Mouse (Mus musculus) bone marrow, adult 2 months (tissue): ENCODE data around the gene Gm12666. TPM values are rescaled to one million over a fixed set of nuclear protein-coding genes. Genes with fewer than 3 reads are reported as not detected.
"Not testable (repeated sequence)": the region's sequence is repeated elsewhere in the genome, so short reads cannot be mapped to it uniquely, and the experiment has no call there.

Source experiments
- H3K27ac ChIP-seq: fragments of 200-500 bp; 2 replicates; pipeline ENCODE4 v1.5.1; 2012; ENCODE audit warnings: low read depth, mild to moderate bottlenecking, control low read depth, inconsistent platforms, low read length; ENCODE audit not compliant: control insufficient read depth, poor library complexity, insufficient read depth
- H3K4me1 ChIP-seq: fragments of 200-500 bp; 2 replicates; pipeline ENCODE4 v1.6.1; 2011; ENCODE audit warnings: low read length; ENCODE audit not compliant: control insufficient read depth, insufficient read depth
- H3K4me3 ChIP-seq: fragments of 200-500 bp; replicated peaks from 2 replicates; pipeline ENCODE3; 2011; ENCODE audit warnings: mild to moderate bottlenecking, low read depth, low read length, control low read depth; ENCODE audit not compliant: control insufficient read depth
- CTCF ChIP-seq: fragments of 200-500 bp; IDR thresholded peaks from 2 replicates; pipeline ENCODE4 v1.5.1; 2011; ENCODE audit warnings: low read length, control low read depth; ENCODE audit not compliant: control insufficient read depth, insufficient read depth
- POLR2A ChIP-seq: fragments of 200-500 bp; IDR thresholded peaks from 2 replicates; pipeline ENCODE4 v1.6.1; 2011; ENCODE audit warnings: low read depth, mild to moderate bottlenecking, control low read depth, low read length, borderline replicate concordance; ENCODE audit not compliant: control insufficient read depth
- WGBS: fragments of 180-500 bp; shearing (Covaris S2); methylation state at CpG from one replicate; pipeline ENCODE4 v1.1.7; 2018; 5-methylcytosine and 5-hydroxymethylcytosine counted together
- polyA plus RNA-seq: library from polyadenylated mRNA; stranded (reverse); fragments of >200 nt; gene quantifications from 2 replicates; pipeline ENCODE4 v1.2.4, GENCODE M21; 2011; ENCODE audit warnings: low replicate concordance; ENCODE audit not compliant: missing spikeins, insufficient read depth, insufficient read length

Gene Gm12666
- 12.8 TPM in 1 of 2 replicates, not detected in the other for polyA plus RNA-seq

DNA sequence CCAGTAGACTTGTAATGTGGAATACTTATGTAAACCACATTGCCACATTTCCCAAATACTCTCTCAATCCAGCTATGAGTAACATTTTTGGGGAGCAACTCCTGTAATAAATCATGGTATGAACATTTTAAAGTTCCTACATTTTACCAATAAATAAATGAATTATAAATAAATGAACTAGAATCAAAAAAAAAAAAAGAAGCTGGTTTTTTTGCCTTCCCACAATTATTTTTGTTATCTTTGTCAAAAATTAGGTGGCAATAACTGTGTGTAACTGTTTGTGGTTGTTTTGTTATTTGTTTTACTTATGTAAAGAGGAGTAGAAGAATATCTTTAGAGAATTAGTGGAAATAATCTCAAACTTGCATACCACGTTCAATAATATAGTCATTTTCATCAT, at the start of gene Gm12666:
Gene Gm12666, minus strand, starts transcription at position 101 of the 400 bp plus-strand sequence.
- 83% methylated on average over 1 of the region's 1 CpGs for WGBS

DNA sequence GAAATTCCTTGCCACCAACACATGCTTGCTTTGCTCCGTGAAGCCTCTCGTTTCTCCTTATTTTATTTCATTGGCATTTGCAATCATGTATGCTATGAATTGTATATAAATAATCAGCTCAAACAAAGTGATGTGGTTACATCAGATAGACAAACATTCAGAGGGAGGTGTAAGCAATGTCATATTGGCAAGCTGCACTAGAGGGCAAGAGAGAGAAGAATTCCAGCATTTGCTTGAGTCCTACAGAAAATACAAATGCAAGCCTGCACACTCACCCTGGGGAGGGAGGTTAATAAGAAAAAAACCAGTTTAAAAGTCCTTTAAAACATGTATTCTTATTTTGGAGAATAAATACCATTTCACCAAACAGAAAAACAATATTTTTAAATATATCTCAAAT, 34.8 kb upstream of the Gm12666 start:
- no peaks in the 10 kb centered on the region for H3K4me1 ChIP-seq
- WGBS, result 87% methylated on average over 2 of the region's 2 CpGs
- TF ChIP-seq POLR2A, result no peak
- no peak for TF ChIP-seq CTCF

More for the DNA sequence above, at the start of gene Gm12666:
- not testable (repeated sequence) for H3K27ac ChIP-seq, H3K4me1 ChIP-seq, H3K4me3 ChIP-seq

DNA sequence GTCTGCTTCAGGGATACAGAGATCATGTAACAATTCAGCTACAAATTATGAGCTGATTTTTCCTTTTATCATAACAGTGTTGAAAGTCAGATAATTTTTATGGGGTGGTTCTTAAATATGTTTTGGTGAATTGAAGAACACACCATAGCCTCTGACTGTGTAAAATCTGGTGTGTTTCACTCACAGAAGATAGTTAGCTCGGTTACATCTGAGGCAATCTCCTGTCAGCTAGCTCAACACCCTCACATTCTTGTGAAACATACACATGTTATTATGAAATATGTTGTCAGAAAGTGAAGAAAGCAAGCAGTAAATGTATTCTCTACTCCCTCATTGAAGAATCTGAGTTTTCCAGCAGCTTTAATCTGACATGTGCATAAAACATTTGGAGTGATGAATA, 24.7 kb upstream of the Gm12666 start:
- no peaks in the 10 kb centered on the region for H3K4me1 ChIP-seq
- WGBS, result 39% methylated on average over 1 of the region's 1 CpGs
- H3K4me3 ChIP-seq, result no peak overlapping the region
- no peak overlapping the region for H3K27ac ChIP-seq
- no peak for TF ChIP-seq CTCF
- TF ChIP-seq POLR2A, result no peak

More for the DNA sequence above, 34.8 kb upstream of the Gm12666 start:
- Histone ChIP-seq H3K27ac (no peak overlapping the region), H3K4me3 (no peak overlapping the region)

DNA sequence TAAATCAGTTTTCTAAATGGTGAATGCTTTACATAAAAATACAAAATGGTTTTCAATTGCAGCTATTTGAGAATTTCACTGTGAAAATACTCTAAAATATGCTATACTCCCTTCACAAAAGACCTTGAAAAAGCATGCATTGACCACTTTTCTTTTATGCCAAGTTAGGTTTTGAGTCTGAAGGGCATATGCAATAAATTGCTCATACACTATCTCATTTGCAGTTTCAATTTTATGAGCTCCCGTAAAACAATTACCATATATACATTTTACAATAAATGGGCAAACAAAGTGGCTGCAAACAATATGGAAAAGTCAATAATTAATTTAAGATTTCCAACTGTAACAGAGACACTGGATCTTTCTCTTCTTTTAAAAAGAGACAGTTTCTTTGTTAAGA, 38.9 kb downstream of the Gm12666 start:
- WGBS, result 74% methylated on average over 1 of the region's 1 CpGs
- no peak overlapping the region for H3K4me3 ChIP-seq
- no peaks in the 10 kb centered on the region for H3K4me1 ChIP-seq
- no peak overlapping the region for H3K27ac ChIP-seq
- TF ChIP-seq POLR2A (no peak), CTCF (no peak)

DNA sequence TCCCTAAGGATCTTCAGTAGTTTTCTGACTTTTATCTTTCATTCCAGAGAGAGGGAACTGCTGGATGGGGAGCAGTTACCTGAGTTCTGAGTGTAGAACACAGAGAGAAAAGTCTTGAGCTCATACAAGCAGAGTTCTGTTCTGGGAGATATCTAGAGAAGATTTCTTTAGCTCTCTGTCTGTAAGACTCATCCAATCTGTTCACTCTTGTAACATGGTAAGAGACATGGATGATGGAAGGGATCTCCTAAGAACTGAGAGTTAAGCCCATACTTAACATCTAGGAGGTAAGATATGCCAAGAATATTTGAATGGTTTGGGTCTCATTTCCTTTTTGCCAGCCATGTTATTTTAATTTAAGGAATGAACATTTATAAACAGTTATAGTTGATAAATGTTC, 44.4 kb downstream of the Gm12666 start, which contains the start of gene Izumo3:
Gene Izumo3, minus strand, starts transcription at position 101 of the 400 bp plus-strand sequence.
- H3K27ac ChIP-seq, result no peak within 1 kb of the TSS
- no peak for TF ChIP-seq POLR2A
- TF ChIP-seq CTCF, result no peak
- H3K4me3 ChIP-seq, result no peak within 1 kb of the TSS
- H3K4me1 ChIP-seq, result no peaks in the 10 kb centered on the region

Other genes starting within 250 kb of the Gm12666 start
- gene Izumo3, start 44.5 kb downstream of the Gm12666 start, polyA plus RNA-seq, result not detected in 2 replicates